Mouse (Mus musculus): ENCODE measurements around the gene Slc43a3. TPM values are rescaled to one million over a fixed set of nuclear protein-coding genes. Genes with fewer than 3 reads are reported as not detected.

The Slc43a3 gene
- polyA plus RNA-seq, 1 experiment from 2014 or later = 35.9 TPM

GRCm38 (mm10) chr2:84913881-84914280, 22.5 kb upstream of the Slc43a3 start:
- Histone ChIP-seq H3K9me3 (no peaks in the 10 kb centered on the region), H3K27ac (no peak overlapping the region), H3K4me1 (no peaks in the 10 kb centered on the region), H3K27me3 (no peaks in the 10 kb centered on the region), H3K36me3 (no peaks in the 10 kb centered on the region), H3K9ac (no peak overlapping the region), H3K4me2 (replicated peaks) (no peak overlapping the region), H3K4me3 (no peak overlapping the region)
- WGBS = 65% methylated on average over 5 of the region's 5 CpGs
- ATAC-seq (ENCODE audit: insufficient number of reproducible peaks, insufficient read depth, low FRiP score, low TSS enrichment) = no peak

GRCm38 (mm10) chr2:84915330-84915729, 21.0 kb upstream of the Slc43a3 start:
- Histone ChIP-seq H3K9me3 (no peaks in the 10 kb centered on the region), H3K27ac (no peak overlapping the region), H3K36me3 (no peaks in the 10 kb centered on the region), H3K4me1 (no peaks in the 10 kb centered on the region), H3K4me2 (replicated peaks) (no peak overlapping the region), H3K27me3 (no peaks in the 10 kb centered on the region), H3K4me3 (no peak overlapping the region), H3K9ac (no peak overlapping the region)
- 56% methylated on average over 3 of the region's 3 CpGs for WGBS
- no peak for ATAC-seq (ENCODE audit: insufficient number of reproducible peaks, insufficient read depth, low FRiP score, low TSS enrichment)

GRCm38 (mm10) chr2:84916548-84917320, 19.6 kb upstream of the Slc43a3 start:
- Histone ChIP-seq H3K27me3 (no peaks in the 10 kb centered on the region), H3K4me3 (no peak overlapping the region), H3K4me2 (replicated peaks) (no peak overlapping the region), H3K36me3 (no peaks in the 10 kb centered on the region), H3K9ac (no peak overlapping the region), H3K9me3 (no peaks in the 10 kb centered on the region), H3K4me1 (no peaks in the 10 kb centered on the region), H3K27ac (no peak overlapping the region)
- WGBS = 77% methylated on average over 8 of the region's 8 CpGs
- ATAC-seq (ENCODE audit: insufficient number of reproducible peaks, insufficient read depth, low FRiP score, low TSS enrichment) = no peak

GRCm38 (mm10) chr2:84918188-84918587, 18.2 kb upstream of the Slc43a3 start:
- no peak overlapping the region for H3K9ac ChIP-seq
- no peaks in the 10 kb centered on the region for H3K27me3 ChIP-seq
- WGBS = 60% methylated on average over 3 of the region's 3 CpGs
- no peaks in the 10 kb centered on the region for H3K36me3 ChIP-seq
- H3K4me1 ChIP-seq = no peaks in the 10 kb centered on the region
- H3K9me3 ChIP-seq = no peaks in the 10 kb centered on the region
- H3K4me3 ChIP-seq = no peak overlapping the region
- H3K27ac ChIP-seq = no peak overlapping the region
- ATAC-seq (ENCODE audit: insufficient number of reproducible peaks, insufficient read depth, low FRiP score, low TSS enrichment) = no peak
- H3K4me2 ChIP-seq (replicated peaks) = no peak overlapping the region

GRCm38 (mm10) chr2:84919601-84920108, 16.7 kb upstream of the Slc43a3 start:
- H3K4me2 ChIP-seq (replicated peaks) = no peak overlapping the region
- no peak for ATAC-seq (ENCODE audit: insufficient number of reproducible peaks, insufficient read depth, low FRiP score, low TSS enrichment)
- H3K36me3 ChIP-seq = no peaks in the 10 kb centered on the region
- no peaks in the 10 kb centered on the region for H3K9me3 ChIP-seq
- no peaks in the 10 kb centered on the region for H3K27me3 ChIP-seq
- H3K27ac ChIP-seq = no peak overlapping the region
- H3K4me1 ChIP-seq = no peaks in the 10 kb centered on the region
- WGBS = 83% methylated on average over 10 of the region's 10 CpGs
- H3K9ac ChIP-seq = no peak overlapping the region
- H3K4me3 ChIP-seq = no peak overlapping the region

- Histone ChIP-seq H3K9me3 (no peaks in the 10 kb centered on the region), H3K27ac (no peak overlapping the region), H3K36me3 (no peaks in the 10 kb centered on the region), H3K4me2 (replicated peaks) (no peak overlapping the region), H3K9ac (no peak overlapping the region), H3K4me1 (no peaks in the 10 kb centered on the region), H3K27me3 (no peaks in the 10 kb centered on the region), H3K4me3 (no peak overlapping the region)
- no peak for ATAC-seq (ENCODE audit: insufficient number of reproducible peaks, insufficient read depth, low FRiP score, low TSS enrichment)
- WGBS = 93% methylated on average over 7 of the region's 7 CpGs
These were observed 6.2 kb upstream of the Slc43a3 start for GRCm38 (mm10) chr2:84930186-84930585.

- no peak for ATAC-seq (ENCODE audit: insufficient number of reproducible peaks, insufficient read depth, low FRiP score, low TSS enrichment)
These were observed 2.3 kb upstream of the Slc43a3 start for GRCm38 (mm10) chr2:84933992-84934648.

GRCm38 (mm10) chr2:84934649-84935007, 1.8 kb upstream of the Slc43a3 start:
- Histone ChIP-seq H3K27ac (no peak overlapping the region), H3K4me3 (no peak overlapping the region), H3K9me3 (0 out of 2 replicates have a peak, but pooled peaks cover 3% of the 10 kb centered on the region), H3K4me2 (replicated peaks) (no peak overlapping the region), H3K4me1 (peaks cover 11% of the 10 kb centered on the region), H3K36me3 (0 out of 2 replicates have a peak, but pooled peaks cover 2% of the 10 kb centered on the region), H3K27me3 (no peaks in the 10 kb centered on the region), H3K9ac (no peak overlapping the region)
- no peak for ATAC-seq (ENCODE audit: insufficient number of reproducible peaks, insufficient read depth, low FRiP score, low TSS enrichment)
- WGBS = 55% methylated on average over 4 of the region's 4 CpGs

More at GRCm38 (mm10) chr2:84933992-84934648, 2.3 kb upstream of the Slc43a3 start:
- no peak overlapping the region for H3K9ac ChIP-seq
- H3K27me3 ChIP-seq = no peaks in the 10 kb centered on the region
- no peak overlapping the region for H3K4me2 ChIP-seq (replicated peaks)
- H3K9me3 ChIP-seq = 0 out of 2 replicates have a peak, but pooled peaks cover 3% of the 10 kb centered on the region
- no peak overlapping the region for H3K4me3 ChIP-seq
- H3K4me1 ChIP-seq = peaks cover 11% of the 10 kb centered on the region
- H3K27ac ChIP-seq = no peak overlapping the region
- 69% methylated on average over 8 of the region's 8 CpGs for WGBS
- 0 out of 2 replicates have a peak, but pooled peaks cover 2% of the 10 kb centered on the region for H3K36me3 ChIP-seq

GRCm38 (mm10) chr2:84935065-84935464, 1.3 kb upstream of the Slc43a3 start:
- Histone ChIP-seq H3K4me3 (no peak overlapping the region), H3K27me3 (no peaks in the 10 kb centered on the region), H3K36me3 (0 out of 2 replicates have a peak, but pooled peaks cover 2% of the 10 kb centered on the region), H3K27ac (no peak overlapping the region), H3K9me3 (0 out of 2 replicates have a peak, but pooled peaks cover 3% of the 10 kb centered on the region), H3K4me1 (peaks cover 11% of the 10 kb centered on the region), H3K4me2 (replicated peaks) (no peak overlapping the region), H3K9ac (no peak overlapping the region)
- 74% methylated on average over 5 of the region's 5 CpGs for WGBS
- no peak for ATAC-seq (ENCODE audit: insufficient number of reproducible peaks, insufficient read depth, low FRiP score, low TSS enrichment)

- H3K4me2 ChIP-seq (replicated peaks) = peak overlapping the region; percentile 55
- H3K27me3 ChIP-seq = no peaks in the 10 kb centered on the region
- H3K9me3 ChIP-seq = 0 out of 2 replicates have a peak, but pooled peaks cover 3% of the 10 kb centered on the region
- H3K4me3 ChIP-seq = peak overlapping the region; percentile 46
- WGBS = 48% methylated on average over 3 of the region's 3 CpGs
- H3K27ac ChIP-seq = peak overlapping the region; percentile 26
- no peak for ATAC-seq (ENCODE audit: insufficient number of reproducible peaks, insufficient read depth, low FRiP score, low TSS enrichment)
- peaks cover 11% of the 10 kb centered on the region for H3K4me1 ChIP-seq
- no peak overlapping the region; the same call in 1 of the 2 replicates for H3K9ac ChIP-seq
- H3K36me3 ChIP-seq = 0 out of 2 replicates have a peak, but pooled peaks cover 2% of the 10 kb centered on the region
These were observed 1.2 kb downstream of the Slc43a3 start for GRCm38 (mm10) chr2:84937491-84938150.

GRCm38 (mm10) chr2:84938249-84938946, 2.0 kb downstream of the Slc43a3 start:
- 87% methylated on average over 5 of the region's 5 CpGs for WGBS
- Histone ChIP-seq H3K9me3 (0 out of 2 replicates have a peak, but pooled peaks cover 3% of the 10 kb centered on the region), H3K9ac (no peak overlapping the region), H3K4me2 (replicated peaks) (peak overlapping the region; percentile 55), H3K27ac (peak overlapping the region; percentile 26; the same call in 1 of the 2 replicates), H3K27me3 (no peaks in the 10 kb centered on the region), H3K4me3 (0 out of 2 replicates have a peak overlapping the region, but pooled peaks have one; percentile 15), H3K36me3 (0 out of 2 replicates have a peak, but pooled peaks cover 2% of the 10 kb centered on the region), H3K4me1 (peaks cover 11% of the 10 kb centered on the region)
- ATAC-seq (ENCODE audit: insufficient number of reproducible peaks, insufficient read depth, low FRiP score, low TSS enrichment) = no peak
